Mouse (Mus musculus) intestine, embryonic 15.5 days (tissue): ENCODE results near the gene Csgalnact2. TPM values are rescaled to one million over a fixed set of nuclear protein-coding genes. Genes with fewer than 3 reads are reported as not detected.

Experiments
- ATAC-seq: fragments of 200-750 bp; cut with Nextera tagmentation; 2 replicates; pipeline ENCODE4 v1.8.0; 2017; ENCODE audit warnings: moderate TSS enrichment, moderate library complexity
- H3K27ac ChIP-seq: fragments of 300-500 bp; sonication (generic); 2 replicates; pipeline ENCODE4 v1.5.1; 2015; ENCODE audit warnings: mild to moderate bottlenecking, inconsistent platforms
- H3K27me3 ChIP-seq: fragments of 300-500 bp; sonication (generic); replicated peaks from 2 replicates; pipeline ENCODE4 v1.6.1; 2015; ENCODE audit warnings: inconsistent platforms
- H3K36me3 ChIP-seq: fragments of 300-500 bp; sonication (generic); 2 replicates; pipeline ENCODE4 v1.6.1; 2015; ENCODE audit warnings: inconsistent platforms
- H3K4me1 ChIP-seq: fragments of 300-500 bp; sonication (generic); replicated peaks from 2 replicates; pipeline ENCODE4 v1.6.1; 2015; ENCODE audit warnings: inconsistent platforms
- H3K4me2 ChIP-seq: fragments of 300-500 bp; sonication (generic); replicated peaks from 2 replicates; pipeline ENCODE4 v1.6.1; 2015; ENCODE audit warnings: mild to moderate bottlenecking, inconsistent platforms
- H3K4me3 ChIP-seq: fragments of 300-500 bp; sonication (generic); replicated peaks from 2 replicates; pipeline ENCODE4 v1.5.1; 2015; ENCODE audit warnings: inconsistent platforms
- H3K9ac ChIP-seq: fragments of 300-500 bp; sonication (generic); 2 replicates; pipeline ENCODE4 v1.6.1; 2015; ENCODE audit warnings: inconsistent platforms
- H3K9me3 ChIP-seq: fragments of 300-500 bp; sonication (generic); 2 replicates; pipeline ENCODE4 v1.6.1; 2016; ENCODE audit warnings: inconsistent platforms
- WGBS: fragments of 180-500 bp; shearing (Covaris S2); methylation state at CpG from one replicate; pipeline ENCODE4 v1.1.7; 2015; 5-methylcytosine and 5-hydroxymethylcytosine counted together
- polyA plus RNA-seq: library from polyadenylated mRNA; unstranded; fragments of >200 nt; fragmentation: Nextera tagmentation; extraction: Ambion mirVana; gene quantifications from 2 replicates; pipeline ENCODE4 v1.2.1, GENCODE M21; 2015

The Csgalnact2 gene
- polyA plus RNA-seq, 1 experiment from 2014 or later = 12.1 TPM

- no peaks in the 10 kb centered on the region for H3K4me1 ChIP-seq
- 53% methylated on average over 6 of the region's 6 CpGs for WGBS
- no peaks in the 10 kb centered on the region for H3K27me3 ChIP-seq
- ATAC-seq = no peak
- H3K9ac ChIP-seq = no peak overlapping the region
- H3K4me3 ChIP-seq = no peak overlapping the region
- H3K4me2 ChIP-seq = no peak overlapping the region
- H3K36me3 ChIP-seq = 0 out of 2 replicates have a peak, but pooled peaks cover 2% of the 10 kb centered on the region
- no peak overlapping the region for H3K27ac ChIP-seq
- no peaks in the 10 kb centered on the region for H3K9me3 ChIP-seq
These were observed 11.0 kb downstream of the Csgalnact2 start for GRCm38 (mm10) chr6:118127827-118128487.

- no peaks in the 10 kb centered on the region for H3K4me1 ChIP-seq
- no peaks in the 10 kb centered on the region for H3K9me3 ChIP-seq
- 0 out of 2 replicates have a peak, but pooled peaks cover 3% of the 10 kb centered on the region for H3K36me3 ChIP-seq
- ATAC-seq = no peak
- H3K4me2 ChIP-seq = no peak overlapping the region
- no peak overlapping the region for H3K27ac ChIP-seq
- WGBS = 69% methylated on average over 7 of the region's 7 CpGs
- H3K4me3 ChIP-seq = no peak overlapping the region
- no peak overlapping the region for H3K9ac ChIP-seq
- H3K27me3 ChIP-seq = no peaks in the 10 kb centered on the region
These were observed 11.7 kb downstream of the Csgalnact2 start for GRCm38 (mm10) chr6:118127198-118127597.

DNA sequence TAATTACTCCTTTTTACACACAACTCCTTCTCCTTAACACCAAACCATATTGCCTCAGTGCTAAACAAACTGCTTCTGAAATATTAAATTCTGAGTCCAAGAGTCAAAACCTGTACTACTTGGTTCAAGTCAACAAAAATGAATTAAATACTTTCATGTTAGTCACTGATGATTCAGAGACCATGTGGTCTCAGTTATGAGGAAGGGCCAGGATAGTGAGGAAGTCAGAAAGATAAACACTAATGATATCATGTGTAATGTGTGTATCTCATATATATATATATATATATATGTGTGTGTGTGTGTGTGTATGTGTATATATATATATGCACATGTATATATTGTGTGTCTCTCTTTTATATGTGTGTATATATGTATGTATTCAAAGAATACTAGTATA is 12.4 kb downstream of the Csgalnact2 start:
- no peaks in the 10 kb centered on the region for H3K9me3 ChIP-seq
- no peak overlapping the region for H3K4me2 ChIP-seq
- H3K27ac ChIP-seq = no peak overlapping the region
- no peaks in the 10 kb centered on the region for H3K4me1 ChIP-seq
- no peak for ATAC-seq
- H3K27me3 ChIP-seq = no peaks in the 10 kb centered on the region
- H3K36me3 ChIP-seq = 0 out of 2 replicates have a peak, but pooled peaks cover 3% of the 10 kb centered on the region
- H3K9ac ChIP-seq = no peak overlapping the region
- no peak overlapping the region for H3K4me3 ChIP-seq

DNA sequence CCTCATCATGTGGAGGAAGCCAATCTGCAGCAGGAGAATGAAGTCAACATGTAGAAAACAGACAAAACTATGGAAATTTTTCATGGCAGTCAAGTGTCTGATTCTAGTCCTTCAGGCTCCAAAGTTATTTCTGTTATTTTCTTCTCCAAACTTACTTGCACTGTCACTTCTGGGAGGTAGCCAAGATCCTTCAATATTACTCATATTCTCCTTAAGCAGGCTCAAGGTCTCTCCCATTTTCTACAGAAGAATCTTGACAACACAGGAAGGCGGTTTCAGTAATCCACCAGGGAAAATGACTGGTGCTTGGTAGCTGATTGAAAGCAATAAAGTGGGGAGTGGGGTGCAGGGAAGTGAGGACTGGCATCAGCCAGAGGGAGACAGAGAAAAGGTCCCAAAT is 16.2 kb downstream of the Csgalnact2 start:
- Histone ChIP-seq H3K9ac (no peak overlapping the region), H3K9me3 (no peaks in the 10 kb centered on the region), H3K4me3 (no peak overlapping the region), H3K4me2 (no peak overlapping the region), H3K4me1 (no peaks in the 10 kb centered on the region), H3K27me3 (no peaks in the 10 kb centered on the region), H3K36me3 (0 out of 2 replicates have a peak, but pooled peaks cover 3% of the 10 kb centered on the region), H3K27ac (no peak overlapping the region)
- ATAC-seq = no peak
- 76% methylated on average over 1 of the region's 1 CpGs for WGBS

DNA sequence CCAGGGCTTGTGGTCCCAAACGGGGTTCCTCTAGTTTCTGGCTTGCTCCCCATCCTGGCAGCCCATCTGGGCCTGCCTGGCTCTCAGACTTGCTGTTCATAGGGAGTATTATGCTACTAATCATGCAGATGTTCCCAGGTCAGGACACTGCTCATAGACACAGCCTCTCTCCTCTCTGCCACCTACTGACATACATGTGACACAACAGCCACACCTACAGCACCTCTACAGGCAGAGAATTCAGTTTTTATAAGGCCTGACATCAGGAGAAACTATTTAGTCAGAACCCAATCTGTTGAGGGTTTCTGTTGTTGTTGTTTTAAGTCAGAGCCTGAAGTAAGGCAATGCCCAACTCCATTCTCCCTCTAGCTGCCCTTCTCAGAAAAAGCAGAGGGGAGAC is 27.1 kb downstream of the Csgalnact2 start:
- H3K9ac ChIP-seq = no peak overlapping the region
- no peak for ATAC-seq
- H3K27me3 ChIP-seq = no peaks in the 10 kb centered on the region
- H3K4me3 ChIP-seq = no peak overlapping the region
- no peak overlapping the region for H3K27ac ChIP-seq
- WGBS = 68% methylated on average over 1 of the region's 1 CpGs
- H3K9me3 ChIP-seq = no peaks in the 10 kb centered on the region
- 0 out of 2 replicates have a peak, but pooled peaks cover 2% of the 10 kb centered on the region for H3K36me3 ChIP-seq
- no peak overlapping the region for H3K4me2 ChIP-seq
- no peaks in the 10 kb centered on the region for H3K4me1 ChIP-seq

DNA sequence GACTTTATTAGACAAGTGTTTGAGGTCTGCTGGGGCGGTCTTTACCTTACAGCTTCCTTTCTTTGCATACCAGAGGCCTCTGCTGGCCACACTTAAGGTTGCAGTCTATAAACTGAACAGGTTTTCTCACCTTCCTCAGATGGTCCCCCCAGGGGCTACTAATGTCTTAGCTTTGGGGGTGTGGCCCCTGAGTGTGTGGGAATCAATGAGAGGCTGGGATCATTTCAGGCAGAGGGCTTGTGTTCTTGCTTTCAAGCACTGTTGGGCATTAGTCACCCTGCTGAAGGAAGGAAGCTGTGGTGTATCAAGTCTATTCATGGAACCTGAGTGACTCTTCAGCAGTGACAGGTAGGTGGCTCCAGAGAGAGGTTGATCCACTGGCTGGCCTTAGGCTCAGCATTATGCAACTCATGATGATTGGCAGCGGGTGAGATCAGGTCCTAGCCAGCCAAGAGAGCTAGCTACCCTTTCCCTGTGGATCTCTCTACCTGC is 39.6 kb downstream of the Csgalnact2 start:
- 47% methylated on average over 2 of the region's 2 CpGs for WGBS
- no peak overlapping the region for H3K9ac ChIP-seq
- no peak overlapping the region for H3K4me2 ChIP-seq
- H3K9me3 ChIP-seq = no peaks in the 10 kb centered on the region
- H3K4me3 ChIP-seq = no peak overlapping the region
- no peak overlapping the region for H3K27ac ChIP-seq
- H3K36me3 ChIP-seq = no peaks in the 10 kb centered on the region
- H3K27me3 ChIP-seq = no peaks in the 10 kb centered on the region
- peak; percentile 69 for ATAC-seq
- no peaks in the 10 kb centered on the region for H3K4me1 ChIP-seq

GRCm38 (mm10) chr6:118097765-118098365 is 41.1 kb downstream of the Csgalnact2 start:
- Histone ChIP-seq H3K4me1 (no peaks in the 10 kb centered on the region), H3K9ac (no peak overlapping the region), H3K27ac (no peak overlapping the region), H3K27me3 (no peaks in the 10 kb centered on the region), H3K9me3 (no peaks in the 10 kb centered on the region), H3K4me3 (no peak overlapping the region), H3K4me2 (no peak overlapping the region), H3K36me3 (no peaks in the 10 kb centered on the region)
- no peak for ATAC-seq
- 60% methylated on average over 8 of the region's 8 CpGs for WGBS

DNA sequence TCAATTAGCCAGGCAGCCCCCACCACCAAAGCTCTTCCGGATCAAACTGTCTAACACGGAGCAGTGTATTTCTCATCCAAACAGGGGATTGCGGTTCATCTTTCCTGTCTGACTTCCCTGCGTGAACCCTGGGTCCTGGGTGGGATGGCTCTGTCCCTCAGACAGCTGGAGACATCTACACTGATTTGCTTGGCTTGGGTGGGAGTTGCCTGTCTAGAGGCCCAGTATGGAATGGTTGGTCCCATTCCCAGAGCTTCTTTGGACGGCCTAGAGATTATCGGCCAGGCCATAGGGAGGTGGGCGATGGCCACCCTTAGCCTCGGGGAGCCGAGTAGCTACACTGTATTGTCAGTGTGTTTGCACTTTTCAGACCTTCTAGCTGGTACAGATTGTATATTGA is 48.1 kb downstream of the Csgalnact2 start:
- Histone ChIP-seq H3K36me3 (no peaks in the 10 kb centered on the region), H3K27me3 (no peaks in the 10 kb centered on the region), H3K4me3 (no peak overlapping the region), H3K9ac (no peak overlapping the region), H3K9me3 (no peaks in the 10 kb centered on the region), H3K4me2 (no peak overlapping the region), H3K27ac (no peak overlapping the region), H3K4me1 (no peaks in the 10 kb centered on the region)
- 77% methylated on average over 9 of the region's 9 CpGs for WGBS
- no peak for ATAC-seq

DNA sequence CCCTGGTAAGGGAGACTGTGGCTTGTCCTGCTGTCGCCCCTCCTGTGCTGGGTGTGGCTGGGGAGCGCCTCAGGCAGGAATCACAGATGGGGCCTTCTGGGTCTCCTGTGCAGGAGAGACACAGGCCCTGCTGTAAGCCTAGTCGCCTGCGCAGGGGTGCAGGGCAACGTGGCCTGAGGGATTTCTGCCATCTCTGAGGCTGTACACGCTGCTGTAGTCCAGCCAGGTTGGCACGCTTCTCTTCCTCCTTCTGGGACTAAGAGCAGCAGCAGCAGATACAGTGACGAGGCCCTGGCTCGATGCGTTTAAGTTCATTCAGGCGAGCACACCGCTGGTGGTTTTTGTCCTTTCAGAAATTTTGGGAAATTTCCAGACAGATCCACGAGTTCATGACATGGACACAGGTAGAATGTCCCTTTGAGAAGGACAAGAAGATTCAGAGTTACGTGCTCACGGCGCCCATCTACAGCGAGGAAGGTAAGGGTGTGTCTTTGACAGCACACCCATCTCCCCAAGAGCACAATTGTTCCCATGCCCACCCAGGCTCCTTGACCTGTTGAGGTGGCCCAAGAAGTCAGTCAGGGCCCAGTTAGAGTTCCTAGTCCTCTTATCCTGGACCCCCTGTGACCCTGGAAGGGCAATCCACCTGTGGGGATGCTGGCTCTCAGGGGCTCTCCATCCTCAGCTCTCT is 50.0 kb downstream of the Csgalnact2 start:
- no peak overlapping the region for H3K4me3 ChIP-seq
- no peak overlapping the region for H3K27ac ChIP-seq
- WGBS = 83% methylated on average over 17 of the region's 17 CpGs
- H3K4me2 ChIP-seq = no peak overlapping the region
- H3K9ac ChIP-seq = no peak overlapping the region
- no peak for ATAC-seq
- no peaks in the 10 kb centered on the region for H3K9me3 ChIP-seq
- H3K27me3 ChIP-seq = no peaks in the 10 kb centered on the region
- no peaks in the 10 kb centered on the region for H3K36me3 ChIP-seq
- no peaks in the 10 kb centered on the region for H3K4me1 ChIP-seq

DNA sequence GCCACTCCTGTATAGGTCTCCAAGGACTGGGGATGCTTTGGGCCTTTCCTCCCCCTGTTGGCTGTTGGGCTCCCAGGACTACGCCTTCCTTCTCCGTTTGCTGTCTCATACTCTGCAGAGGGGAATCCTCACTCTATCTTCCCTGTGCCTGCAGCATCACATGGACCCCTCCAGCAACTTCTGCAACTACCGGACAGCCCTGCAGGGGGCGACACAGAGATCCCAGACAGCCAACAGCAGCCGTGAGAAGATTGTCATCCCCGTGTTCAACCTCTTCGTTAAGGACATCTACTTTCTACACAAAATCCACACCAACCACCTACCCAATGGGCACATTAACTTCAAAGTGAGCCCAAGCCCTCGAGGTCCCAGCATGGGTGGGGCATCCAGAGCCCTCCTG is 51.0 kb downstream of the Csgalnact2 start:
- WGBS = 58% methylated on average over 8 of the region's 8 CpGs
- no peak overlapping the region for H3K9ac ChIP-seq
- no peak overlapping the region for H3K4me2 ChIP-seq
- H3K4me1 ChIP-seq = no peaks in the 10 kb centered on the region
- ATAC-seq = no peak
- no peaks in the 10 kb centered on the region for H3K27me3 ChIP-seq
- no peaks in the 10 kb centered on the region for H3K36me3 ChIP-seq
- H3K27ac ChIP-seq = no peak overlapping the region
- H3K9me3 ChIP-seq = no peaks in the 10 kb centered on the region
- H3K4me3 ChIP-seq = no peak overlapping the region

DNA sequence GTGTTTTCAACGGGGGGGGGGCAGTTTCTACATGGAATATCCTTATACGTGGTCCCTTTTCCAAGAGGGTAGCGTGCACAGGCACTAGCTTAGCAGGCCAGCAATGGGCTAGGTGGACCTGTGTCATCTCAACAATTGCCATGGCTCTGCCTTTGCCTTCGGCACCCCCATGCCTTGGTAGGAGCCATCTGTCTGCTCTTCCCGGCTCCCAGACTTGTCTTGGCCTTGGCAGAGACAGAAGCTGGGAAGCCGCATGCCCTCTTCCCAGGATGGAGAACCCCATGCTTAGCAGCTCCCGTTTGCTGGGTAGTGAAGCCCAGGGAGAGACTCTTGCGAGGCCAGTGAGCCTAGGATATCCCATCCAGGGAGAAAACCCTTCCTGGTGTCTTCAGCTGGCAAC is 54.3 kb downstream of the Csgalnact2 start:
- no peak overlapping the region for H3K27ac ChIP-seq
- H3K27me3 ChIP-seq = no peaks in the 10 kb centered on the region
- H3K36me3 ChIP-seq = no peaks in the 10 kb centered on the region
- no peak for ATAC-seq
- no peak overlapping the region for H3K4me3 ChIP-seq
- H3K9me3 ChIP-seq = no peaks in the 10 kb centered on the region
- no peaks in the 10 kb centered on the region for H3K4me1 ChIP-seq
- H3K4me2 ChIP-seq = no peak overlapping the region
- 90% methylated on average over 8 of the region's 8 CpGs for WGBS
- no peak overlapping the region for H3K9ac ChIP-seq

- no peaks in the 10 kb centered on the region for H3K27me3 ChIP-seq
- no peaks in the 10 kb centered on the region for H3K9me3 ChIP-seq
- H3K4me2 ChIP-seq = no peak overlapping the region
- WGBS = 61% methylated on average over 6 of the region's 6 CpGs
- no peak for ATAC-seq
- no peaks in the 10 kb centered on the region for H3K4me1 ChIP-seq
- H3K27ac ChIP-seq = no peak overlapping the region
- no peak overlapping the region for H3K4me3 ChIP-seq
- no peak overlapping the region for H3K9ac ChIP-seq
- H3K36me3 ChIP-seq = no peaks in the 10 kb centered on the region
These were observed 55.3 kb downstream of the Csgalnact2 start for GRCm38 (mm10) chr6:118083608-118084007.
